Mouse (Mus musculus) stomach, postnatal 0 days (tissue): ENCODE results near the gene Zglp1.

Experiments
- CTCF ChIP-seq: IDR thresholded peaks from 2 replicates; pipeline ENCODE4 v1.5.1; 2016; ENCODE audit warnings: antibody characterized with exemption, low read depth, mild to moderate bottlenecking, moderate library complexity
- EP300 ChIP-seq: optimal IDR thresholded peaks from 2 replicates; pipeline ENCODE3; 2016; ENCODE audit warnings: antibody characterized with exemption

- TF ChIP-seq CTCF, result no peak
- no peak for TF ChIP-seq EP300
Measured at GRCm38 (mm10) chr9:21028560-21029110, 38.3 kb downstream of the Zglp1 start.
